In genomic region chr6:38885132-38885531, GRCm38 (mm10) we compare ENCODE assay signal across 20 mouse cellular contexts. TPM values are rescaled to one million over a fixed set of nuclear protein-coding genes. Genes with fewer than 3 reads are reported as not detected.
A peak's percentile ranks its signal among the peaks of the same experiment; 100 is the strongest.
DNase-seq lines count a peak whose midpoint lies in the region; ATAC-seq and TF ChIP-seq lines count a peak whose summit lies in the region.
"Had no signal": no experiment of that assay in that cellular context is flagged by ENCODE, and none has a peak within 500 bp of the region (broad histone marks: within the 10 kb centered on the region; RNA-seq: fewer than 3 reads in every experiment).

No protein-coding gene starts in this region.

- H3K9me3 ChIP-seq in stomach, embryonic 15.5 days, result no peaks in the 10 kb centered on the region
- no peaks in the 10 kb centered on the region for H3K9me3 ChIP-seq in stomach, postnatal 0 days (ENCODE audit: control insufficient read depth, low read length)
- no peaks in the 10 kb centered on the region for H3K9me3 ChIP-seq in liver, embryonic 13.5 days (replicated peaks)
- H3K9me3 ChIP-seq in liver, postnatal 0 days (ENCODE audit: low read length), result no peaks in the 10 kb centered on the region
- H3K9me3 ChIP-seq: embryonic facial prominence, embryonic 15.5 days; forebrain, embryonic 12.5 days; heart, embryonic 12.5 days; hindbrain, embryonic 10.5 days had no signal

- no peak for TF ChIP-seq EP300 in stomach, postnatal 0 days (optimal IDR thresholded peaks at IDR 0.05)
- TF ChIP-seq EP300 in liver, postnatal 0 days (IDR thresholded peaks at IDR 0.05; ENCODE audit: low read depth), result peak; percentile 79

- H3K27ac ChIP-seq in stomach, embryonic 15.5 days, result no peak overlapping the region
- H3K27ac ChIP-seq in stomach, postnatal 0 days (replicated peaks), result no peak overlapping the region
- peak overlapping the region; percentile 83 for H3K27ac ChIP-seq in liver, embryonic 13.5 days
- no peak overlapping the region for H3K27ac ChIP-seq in liver, postnatal 0 days (ENCODE audit: low read depth)
- H3K27ac ChIP-seq: embryonic facial prominence, embryonic 15.5 days; forebrain, embryonic 12.5 days; hindbrain, embryonic 10.5 days; hindbrain, embryonic 14.5 days had no signal

- 50% methylated on average over 1 of the region's 1 CpGs for WGBS in stomach, embryonic 15.5 days
- 47% methylated on average over 1 of the region's 1 CpGs for WGBS in stomach, postnatal 0 days
- WGBS in liver, embryonic 13.5 days (ENCODE audit: insufficient replicate concordance), result 64% methylated on average over 1 of the region's 1 CpGs
- WGBS in liver, postnatal 0 days (ENCODE audit: insufficient replicate concordance), result 63% methylated on average over 1 of the region's 1 CpGs

- H3K4me1 ChIP-seq in stomach, embryonic 15.5 days, result peaks cover 21% of the 10 kb centered on the region
- H3K4me1 ChIP-seq in stomach, postnatal 0 days (replicated peaks; ENCODE audit: control insufficient read depth, insufficient read depth), result peaks cover 4% of the 10 kb centered on the region; the same call in 1 of the 2 replicates
- H3K4me1 ChIP-seq in liver, embryonic 13.5 days (replicated peaks), result peaks cover 86% of the 10 kb centered on the region
- H3K4me1 ChIP-seq in liver, postnatal 0 days (ENCODE audit: insufficient read depth), result peaks cover 28% of the 10 kb centered on the region

- no peak for DNase-seq in stomach, postnatal 0 days (ENCODE audit: low spot score)
- no peak for DNase-seq in liver, embryonic 13.5 days
- DNase-seq in liver, postnatal 0 days, result no peak
- DNase-seq in kidney, adult 8-10 months, result no peak
- no peak for DNase-seq in layer of hippocampus, postnatal 10 days (ENCODE audit: low spot score in 2 of 2)
- DNase-seq: adrenal gland, adult 8-10 months; adrenal gland, postnatal 36 days; cerebellum, adult 2 months; cerebellum, postnatal 10 days; embryo, embryonic 11 days; gastrocnemius, postnatal 10 days; heart, adult 18-20 months had no signal

- H3K4me3 ChIP-seq in stomach, embryonic 15.5 days (replicated peaks), result no peak overlapping the region
- H3K4me3 ChIP-seq in stomach, postnatal 0 days (ENCODE audit: low read depth, low read length), result no peak overlapping the region
- H3K4me3 ChIP-seq in liver, embryonic 13.5 days (replicated peaks), result no peak overlapping the region
- H3K4me3 ChIP-seq in liver, postnatal 0 days (ENCODE audit: low read depth, low read length), result no peak overlapping the region
- H3K4me3 ChIP-seq: embryonic facial prominence, embryonic 15.5 days; forebrain, embryonic 12.5 days; heart, embryonic 12.5 days; hindbrain, embryonic 10.5 days had no signal

- no peak for TF ChIP-seq CTCF in stomach, postnatal 0 days (IDR thresholded peaks at IDR 0.05; ENCODE audit: low read depth)
- TF ChIP-seq CTCF in liver, postnatal 0 days (IDR thresholded peaks at IDR 0.05; ENCODE audit: low read depth), result no peak

- H3K9ac ChIP-seq in stomach, embryonic 15.5 days, result no peak overlapping the region
- no peak overlapping the region for H3K9ac ChIP-seq in stomach, postnatal 0 days (ENCODE audit: low read length)
- H3K9ac ChIP-seq in liver, embryonic 13.5 days, result peak overlapping the region; percentile 49; the same call in 1 of the 2 replicates
- no peak overlapping the region for H3K9ac ChIP-seq in liver, postnatal 0 days (replicated peaks)
- H3K9ac ChIP-seq: embryonic facial prominence, embryonic 15.5 days; forebrain, embryonic 12.5 days; heart, embryonic 12.5 days; hindbrain, embryonic 14.5 days had no signal

- H3K4me2 ChIP-seq in stomach, embryonic 15.5 days, result no peak overlapping the region
- H3K4me2 ChIP-seq in stomach, postnatal 0 days (replicated peaks; ENCODE audit: low read depth), result no peak overlapping the region
- H3K4me2 ChIP-seq in liver, embryonic 13.5 days, result peak overlapping the region; percentile 33
- peak overlapping the region; percentile 40; the same call in 1 of the 2 replicates for H3K4me2 ChIP-seq in liver, postnatal 0 days (ENCODE audit: low read depth, low read length)
- H3K4me2 ChIP-seq: embryonic facial prominence, embryonic 15.5 days; forebrain, embryonic 12.5 days; heart, embryonic 12.5 days; hindbrain, embryonic 14.5 days had no signal

- ATAC-seq in stomach, embryonic 15.5 days (ENCODE audit: insufficient read depth, low FRiP score, low read depth), result 0 out of 2 replicates have a peak, but pooled peaks have one; percentile 48
- no peak for ATAC-seq in stomach, postnatal 0 days (ENCODE audit: low FRiP score, low TSS enrichment)
- peak; percentile 84 for ATAC-seq in liver, embryonic 13.5 days (ENCODE audit: low read depth)
- no peak for ATAC-seq in liver, postnatal 0 days
- ATAC-seq: forebrain, embryonic 16.5 days had no signal

- no peaks in the 10 kb centered on the region for H3K27me3 ChIP-seq in stomach, embryonic 15.5 days (replicated peaks)
- no peaks in the 10 kb centered on the region for H3K27me3 ChIP-seq in stomach, postnatal 0 days (ENCODE audit: control insufficient read depth, insufficient read depth, low read length)
- 0 out of 2 replicates have a peak, but pooled peaks cover 5% of the 10 kb centered on the region for H3K27me3 ChIP-seq in liver, embryonic 13.5 days
- no peaks in the 10 kb centered on the region for H3K27me3 ChIP-seq in liver, postnatal 0 days (ENCODE audit: insufficient read depth, low read length)
- H3K27me3 ChIP-seq: embryonic facial prominence, embryonic 15.5 days; heart, embryonic 12.5 days had no signal

- H3K36me3 ChIP-seq in stomach, embryonic 15.5 days, result no peaks in the 10 kb centered on the region
- no peaks in the 10 kb centered on the region for H3K36me3 ChIP-seq in stomach, postnatal 0 days (ENCODE audit: control insufficient read depth, insufficient read depth, low read length)
- H3K36me3 ChIP-seq in liver, embryonic 13.5 days, result no peaks in the 10 kb centered on the region
- H3K36me3 ChIP-seq in liver, postnatal 0 days (replicated peaks; ENCODE audit: insufficient read depth, low read length), result no peaks in the 10 kb centered on the region
- H3K36me3 ChIP-seq: embryonic facial prominence, embryonic 15.5 days; forebrain, embryonic 12.5 days; heart, embryonic 12.5 days; hindbrain, embryonic 10.5 days had no signal

RNA-seq across cellular contexts. Expression of gene Hipk2, which starts 9.2 kb away (rescaled TPM):
- 23.8 and 25.6 TPM in 2 replicates for polyA plus RNA-seq in stomach, embryonic 15.5 days (2015; fragmentation: Nextera tagmentation; extraction: Ambion mirVana)
- 13.7 and 13.9 TPM in 2 replicates for polyA plus RNA-seq in stomach, postnatal 0 days (2015; fragmentation: Nextera tagmentation; extraction: Ambion mirVana)
- 20.1 and 20.4 TPM in 2 replicates for polyA plus RNA-seq in liver, embryonic 13.5 days (2015; fragmentation: Nextera tagmentation; extraction: Ambion mirVana)
- polyA plus RNA-seq in liver, postnatal 0 days (2015; fragmentation: Nextera tagmentation; extraction: Ambion mirVana), result 9.6 and 9.7 TPM in 2 replicates
- total RNA-seq in layer of hippocampus, postnatal 10 days (2021), result 10 to 100 TPM; 51.0 to 54.3 TPM

RNA-seq across cellular contexts. Expression of gene Tbxas1, which starts 9.9 kb away (rescaled TPM):
- 3.4 and 3.5 TPM in 2 replicates for polyA plus RNA-seq in stomach, embryonic 15.5 days (2015; fragmentation: Nextera tagmentation; extraction: Ambion mirVana)
- polyA plus RNA-seq in stomach, postnatal 0 days (2015; fragmentation: Nextera tagmentation; extraction: Ambion mirVana), result 1.9 and 2.0 TPM in 2 replicates
- 11.4 and 12.2 TPM in 2 replicates for polyA plus RNA-seq in liver, embryonic 13.5 days (2015; fragmentation: Nextera tagmentation; extraction: Ambion mirVana)
- 10.3 and 10.6 TPM in 2 replicates for polyA plus RNA-seq in liver, postnatal 0 days (2015; fragmentation: Nextera tagmentation; extraction: Ambion mirVana)
- 1 to 10 TPM; 2.0 to 3.6 TPM for total RNA-seq in layer of hippocampus, postnatal 10 days (2021)
- total RNA-seq: CH12.LX had no signal

Comparison
In these comparisons a context has a peak if more than half of its experiments do, and no peak if none do; other contexts are left out.
1. ATAC-seq: peak in stomach, embryonic 15.5 days (single experiment) and liver, embryonic 13.5 days (single experiment); none in stomach, postnatal 0 days (single experiment) and liver, postnatal 0 days (single experiment).
2. H3K4me2 ChIP-seq: peak in liver, embryonic 13.5 days (single experiment) and liver, postnatal 0 days (single experiment); none in stomach, embryonic 15.5 days (single experiment) and stomach, postnatal 0 days (single experiment).